Mouse (Mus musculus): ENCODE data around the gene Chrnb4.

Gene Chrnb4

GRCm38 (mm10) chr9:55048211-55048880, at the start of gene Chrnb4:
Chrnb4 (minus strand) TSS chr9:55048779.
- peak; percentile 37 for DNase-seq (ENCODE audit: low read depth, low spot score)

- DNase-seq (ENCODE audit: low read depth, low spot score): no peak
Measured at GRCm38 (mm10) chr9:55096870-55097269, 48.3 kb upstream of the Chrnb4 start.

DNA sequence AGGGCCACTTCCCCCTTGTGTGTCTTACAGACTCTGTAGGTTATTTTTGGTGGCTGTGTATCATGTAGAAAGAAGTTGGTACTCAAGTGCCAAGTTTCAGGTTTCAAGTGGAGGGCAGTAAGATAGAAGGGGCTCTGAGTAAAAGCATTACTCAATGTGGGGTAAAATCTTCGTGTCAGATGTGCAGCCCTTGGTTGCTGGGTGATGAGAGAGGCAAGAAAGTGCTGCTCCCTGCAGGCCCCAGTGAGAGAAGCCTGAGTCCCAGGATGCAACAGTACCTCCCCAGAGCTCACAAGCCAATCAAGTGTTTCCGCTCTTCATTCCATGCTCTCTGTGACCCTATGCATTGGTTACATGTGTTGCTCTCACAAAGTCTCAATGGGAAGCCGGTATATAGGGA, 47.5 kb upstream of the Chrnb4 start:
- DNase-seq (ENCODE audit: low read depth, low spot score): peak; percentile 28

- DNase-seq (ENCODE audit: low read depth, low spot score): no peak
Measured at GRCm38 (mm10) chr9:55090141-55090540, 41.6 kb upstream of the Chrnb4 start.

DNA sequence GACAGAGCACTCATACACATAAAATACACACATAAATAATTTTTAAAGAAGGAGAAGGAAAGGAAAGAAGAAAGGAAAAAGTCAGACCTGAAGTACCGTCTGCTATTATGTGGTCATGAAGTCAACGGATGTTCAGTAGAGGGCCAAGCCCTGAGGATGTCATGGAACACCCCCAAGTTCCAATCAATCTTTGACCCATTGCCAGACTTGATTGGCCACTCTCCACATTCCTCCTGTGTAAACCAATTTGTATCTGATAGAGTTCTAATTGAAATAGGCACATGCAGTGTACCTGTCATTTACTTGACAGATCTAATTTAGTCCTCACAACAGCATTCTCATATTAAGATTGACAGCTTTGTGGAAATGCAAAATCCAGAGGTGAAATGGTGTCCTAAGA, 40.6 kb upstream of the Chrnb4 start:
- no peak for DNase-seq (ENCODE audit: low read depth, low spot score)

DNA sequence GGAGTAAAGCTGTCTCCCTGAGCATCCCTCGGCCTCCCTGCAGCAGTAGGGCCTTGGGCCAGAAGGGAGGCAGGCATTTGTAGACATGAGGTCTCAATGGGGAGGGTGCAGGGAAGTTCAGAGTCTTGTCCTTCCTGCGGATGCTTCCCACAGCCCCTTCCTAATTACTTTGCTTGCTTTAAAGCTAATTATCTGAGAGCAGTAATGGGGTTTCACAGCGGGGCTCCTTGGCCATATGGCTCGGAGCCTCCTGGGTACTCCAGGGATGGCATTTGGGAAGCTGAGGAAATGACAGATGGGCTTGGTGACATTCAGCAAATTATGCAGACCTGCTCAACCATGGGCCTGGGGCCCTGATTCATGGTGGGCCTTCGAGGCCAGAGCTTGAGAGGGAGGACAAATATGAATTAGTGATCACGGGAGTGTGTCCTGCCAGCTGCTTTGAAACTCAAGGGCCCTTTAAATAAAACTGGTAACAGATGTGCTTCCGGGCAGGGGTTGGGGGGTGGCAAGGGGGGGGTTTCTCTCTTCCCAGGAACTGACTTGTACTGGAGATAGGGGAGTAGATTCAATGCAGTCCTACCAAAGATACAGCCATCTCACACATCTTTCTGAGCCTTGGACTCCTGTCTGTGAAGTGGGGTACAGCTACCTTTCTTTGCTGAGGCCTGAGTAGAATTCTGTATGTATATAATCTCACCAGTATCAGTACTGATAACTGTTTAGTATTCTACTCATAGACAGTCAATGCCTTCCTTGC, 34.8 kb upstream of the Chrnb4 start:
- DNase-seq (ENCODE audit: low read depth, low spot score): no peak

DNA sequence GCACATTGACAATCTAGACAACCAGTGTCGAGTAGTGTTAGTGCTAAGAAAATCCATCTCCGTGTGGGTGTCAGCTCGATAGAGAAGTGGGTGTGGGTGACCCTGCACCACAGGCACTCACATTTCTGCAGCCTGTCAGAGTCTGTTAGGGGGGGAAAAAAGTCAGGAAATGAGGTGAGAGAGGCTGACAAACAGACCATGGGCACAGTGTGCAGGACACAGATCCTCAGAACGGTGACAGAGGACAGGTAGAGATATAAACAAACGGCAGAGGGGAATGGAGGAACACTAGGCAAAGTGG, 19.3 kb upstream of the Chrnb4 start:
- DNase-seq (ENCODE audit: low read depth, low spot score): no peak

DNA sequence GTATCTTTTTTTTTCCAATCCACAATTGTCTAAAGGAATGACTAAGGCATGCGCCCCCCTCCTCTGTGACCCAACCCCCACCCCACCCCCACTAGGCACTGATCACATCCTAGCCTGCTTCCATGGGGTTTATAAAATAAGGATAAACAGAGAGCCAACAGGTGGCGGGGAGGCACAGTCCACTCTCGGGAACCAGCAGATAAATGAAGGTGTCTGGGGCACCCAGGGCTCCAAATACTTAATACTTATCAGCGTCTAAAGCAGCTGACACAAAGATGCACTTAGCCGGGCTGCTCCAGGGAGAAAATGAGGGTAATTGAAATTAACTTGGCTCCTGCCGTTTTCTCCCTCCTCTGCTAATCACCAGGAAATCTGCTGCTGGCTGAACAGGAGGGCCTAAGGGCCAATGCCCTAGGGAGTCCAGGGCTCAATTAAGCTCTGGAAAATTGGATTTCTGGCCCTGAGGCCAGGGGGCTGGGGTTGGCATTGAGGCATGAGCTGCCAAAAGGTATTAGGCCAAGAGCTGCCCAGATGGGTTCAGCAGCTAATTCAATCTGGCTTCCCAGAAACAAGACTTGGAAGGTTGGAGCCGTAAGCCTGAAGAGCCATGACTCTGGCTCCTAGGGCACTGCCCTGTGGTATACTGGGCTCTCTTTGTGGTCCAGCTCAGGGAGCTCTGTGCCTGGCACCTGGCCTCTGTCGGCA, 18.8 kb upstream of the Chrnb4 start:
- no peak for DNase-seq (ENCODE audit: low read depth, low spot score)

DNA sequence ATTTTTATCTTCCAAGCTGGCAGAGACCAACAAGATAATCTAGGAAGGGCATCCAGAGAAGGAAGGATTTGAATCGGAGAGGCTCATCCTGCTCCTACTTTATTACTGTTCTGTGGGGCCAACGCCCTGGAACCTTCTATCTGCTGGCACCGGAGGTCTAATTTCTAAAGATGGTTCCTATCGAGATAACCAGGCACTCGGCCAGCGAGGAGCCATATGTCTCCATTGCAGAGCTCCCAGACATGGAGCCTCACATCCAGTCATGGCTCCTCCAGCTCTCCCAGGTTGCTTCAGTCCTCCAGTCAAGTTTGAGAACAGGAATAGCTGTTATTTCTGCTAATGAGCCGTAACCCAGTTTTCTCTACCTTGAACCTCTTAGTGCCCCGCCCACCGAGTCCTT, 16.7 kb upstream of the Chrnb4 start:
- DNase-seq (ENCODE audit: low read depth, low spot score): no peak

- no peak for DNase-seq (ENCODE audit: low read depth, low spot score)
Measured at GRCm38 (mm10) chr9:55058067-55058466, 9.5 kb upstream of the Chrnb4 start.

DNA sequence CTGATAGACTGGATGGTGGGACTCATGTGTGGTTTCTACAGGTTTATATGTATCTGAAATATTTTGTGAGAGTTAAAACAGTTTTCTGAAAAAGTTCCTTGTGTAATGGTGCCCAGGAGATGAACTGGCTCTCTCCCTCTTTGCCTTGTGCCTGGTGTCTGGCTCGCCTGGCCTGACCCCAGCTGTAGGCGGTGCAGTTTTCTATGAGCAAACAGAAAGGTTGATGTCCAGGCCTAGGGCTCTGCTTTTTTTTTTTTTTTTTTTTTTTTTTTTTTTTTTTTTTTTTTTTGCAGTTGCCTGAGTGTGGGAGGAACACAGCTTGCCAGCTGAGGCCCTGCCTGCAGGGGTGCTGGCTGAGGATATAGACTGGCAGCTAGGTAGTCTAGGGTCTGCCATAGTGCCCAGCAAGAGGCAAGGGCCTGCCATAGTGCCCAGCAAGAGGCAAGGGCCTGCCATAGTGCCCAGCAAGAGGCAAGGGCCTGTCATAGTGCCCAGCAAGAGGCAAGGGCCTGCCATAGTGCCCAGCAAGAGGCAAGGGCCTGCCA, 6.9 kb upstream of the Chrnb4 start:
- no peak for DNase-seq (ENCODE audit: low read depth, low spot score)

DNA sequence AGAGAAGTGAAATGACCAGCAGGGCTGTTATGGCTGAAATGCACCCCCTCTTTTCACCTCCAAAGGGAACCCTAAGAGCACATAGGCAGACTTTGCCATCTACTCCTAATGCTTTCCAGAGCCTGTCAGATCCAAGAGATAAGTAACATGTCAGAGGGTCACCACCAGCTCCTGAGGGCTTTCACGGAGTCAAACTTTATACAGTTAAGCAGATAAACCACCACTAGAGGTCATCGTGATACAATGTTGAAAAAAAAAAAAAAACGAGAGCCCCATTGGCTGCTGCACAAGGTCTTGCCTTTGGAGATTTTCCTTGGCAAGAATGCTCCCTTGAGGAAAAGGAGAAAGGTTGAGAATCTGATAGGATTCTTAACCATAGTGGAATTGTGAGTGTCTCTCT, 1.8 kb downstream of the Chrnb4 start:
- peak; percentile 37 for DNase-seq (ENCODE audit: low read depth, low spot score)

DNA sequence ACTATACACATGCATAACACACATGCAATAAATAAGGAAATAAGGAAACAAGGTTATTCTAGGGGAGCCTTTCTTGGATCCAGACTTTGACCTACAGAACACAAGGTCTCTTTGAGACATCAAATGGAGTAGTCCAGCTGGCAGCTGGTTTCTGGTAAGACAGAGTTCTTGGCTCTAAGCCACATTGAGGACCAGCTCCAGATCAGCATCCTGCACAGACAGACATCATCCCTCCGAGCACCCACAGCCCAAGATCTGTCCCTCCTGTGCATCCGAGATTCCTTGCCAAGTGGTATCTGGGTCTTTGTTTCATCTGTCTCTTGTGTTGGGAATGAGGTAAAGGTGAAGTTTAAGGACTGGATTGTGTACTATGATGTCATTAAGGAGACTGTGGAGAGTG, 3.6 kb downstream of the Chrnb4 start:
- DNase-seq (ENCODE audit: low read depth, low spot score): no peak

DNA sequence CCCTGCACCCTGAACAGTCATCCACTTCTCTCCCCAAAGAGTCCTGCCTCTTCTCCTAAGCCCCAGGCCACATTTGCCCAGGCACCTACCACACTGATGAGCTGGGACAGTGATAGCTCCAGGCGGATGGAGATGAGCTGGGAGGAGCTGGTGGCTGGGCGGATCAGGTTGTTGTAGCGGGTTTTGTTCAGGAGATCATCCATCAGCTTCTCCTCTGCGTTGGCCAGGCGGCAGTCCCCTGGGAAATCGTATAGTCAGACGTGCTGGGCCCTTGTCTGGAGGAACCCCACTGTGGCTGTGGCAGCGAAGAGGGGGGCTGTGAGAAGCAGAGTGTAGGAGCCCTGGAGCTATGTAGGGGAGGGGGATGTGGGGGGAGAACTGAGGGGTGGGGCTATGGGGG, 4.9 kb downstream of the Chrnb4 start:
- peak; percentile 76 for DNase-seq (ENCODE audit: low read depth, low spot score)

DNA sequence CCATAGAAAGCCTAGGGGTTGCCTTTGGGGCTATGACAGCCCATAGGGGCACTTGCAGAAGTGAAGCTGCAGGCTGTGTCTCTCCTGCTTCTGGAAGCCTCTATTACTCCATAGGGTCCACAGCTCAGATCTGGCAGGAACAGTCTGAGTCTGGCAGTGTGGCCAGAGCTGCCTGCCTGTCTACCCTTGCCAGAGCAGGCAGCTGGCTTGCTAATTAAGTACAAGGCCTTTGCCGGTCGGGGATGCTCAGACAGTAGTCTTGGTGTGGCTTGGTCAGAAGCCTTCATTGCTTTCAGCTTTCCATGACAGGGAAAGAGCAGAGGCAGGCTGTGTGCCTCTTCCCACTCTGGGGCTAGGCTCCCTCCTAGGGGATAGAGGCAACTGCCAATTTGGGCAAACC, 7.2 kb downstream of the Chrnb4 start:
- DNase-seq (ENCODE audit: low read depth, low spot score): no peak

DNA sequence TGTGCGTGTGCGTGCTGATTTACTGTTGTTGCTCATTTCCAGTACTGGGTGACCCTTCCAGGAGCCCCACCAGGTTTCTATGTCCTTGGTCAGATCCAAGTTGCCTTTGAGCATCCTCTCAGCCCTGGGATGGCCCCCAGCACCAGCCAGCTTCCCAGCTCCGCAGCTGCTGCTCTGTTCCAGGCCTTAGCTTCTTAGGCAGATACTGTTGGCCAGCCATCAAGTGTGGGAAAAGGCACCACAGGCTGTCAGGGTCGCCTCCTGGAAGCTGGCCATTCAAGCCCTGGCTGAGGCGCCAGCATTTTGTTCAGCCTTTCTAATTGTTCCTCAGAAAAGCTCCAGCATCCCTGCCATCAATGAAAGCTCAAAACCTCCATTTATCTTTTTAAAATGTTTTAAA, 8.6 kb downstream of the Chrnb4 start:
- DNase-seq (ENCODE audit: low read depth, low spot score): no peak

- no peak for DNase-seq (ENCODE audit: low read depth, low spot score)
Measured at GRCm38 (mm10) chr9:55038948-55039347, 9.6 kb downstream of the Chrnb4 start.

DNA sequence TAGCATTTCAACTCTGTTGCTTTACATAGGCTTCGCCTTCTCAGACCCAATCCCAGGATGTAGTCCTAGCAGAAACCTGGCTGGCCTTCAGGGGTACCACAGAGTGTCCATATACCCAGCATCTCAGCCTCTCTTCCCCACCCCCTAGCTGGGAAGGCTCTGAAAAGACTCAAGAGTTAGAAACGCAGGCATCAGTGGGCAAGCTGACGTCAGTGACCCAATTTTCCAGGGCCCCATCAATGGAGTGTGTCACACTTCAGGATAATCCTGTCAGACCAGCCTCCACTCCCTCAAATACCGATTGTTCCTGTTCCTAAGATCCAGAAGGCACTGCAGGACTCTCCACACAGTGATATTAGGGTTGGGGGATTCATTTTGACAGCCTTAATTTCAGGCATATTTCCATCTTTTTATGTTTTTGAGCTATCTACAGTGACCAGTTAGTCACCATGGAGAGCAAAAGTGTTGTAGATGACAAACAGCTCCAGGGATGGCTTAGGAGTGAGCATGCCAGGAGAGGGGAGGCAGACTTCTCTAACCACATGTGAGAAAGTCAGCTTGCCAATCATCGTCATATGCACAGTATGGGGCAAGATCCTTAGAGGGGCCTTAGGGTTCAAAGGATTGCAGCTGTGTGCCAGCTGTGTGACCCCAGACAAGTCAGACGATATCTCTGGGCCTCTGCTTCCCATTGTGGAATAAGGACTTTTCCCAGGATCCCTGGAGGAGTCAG, 17.0 kb downstream of the Chrnb4 start:
- no peak for DNase-seq (ENCODE audit: low read depth, low spot score)

DNA sequence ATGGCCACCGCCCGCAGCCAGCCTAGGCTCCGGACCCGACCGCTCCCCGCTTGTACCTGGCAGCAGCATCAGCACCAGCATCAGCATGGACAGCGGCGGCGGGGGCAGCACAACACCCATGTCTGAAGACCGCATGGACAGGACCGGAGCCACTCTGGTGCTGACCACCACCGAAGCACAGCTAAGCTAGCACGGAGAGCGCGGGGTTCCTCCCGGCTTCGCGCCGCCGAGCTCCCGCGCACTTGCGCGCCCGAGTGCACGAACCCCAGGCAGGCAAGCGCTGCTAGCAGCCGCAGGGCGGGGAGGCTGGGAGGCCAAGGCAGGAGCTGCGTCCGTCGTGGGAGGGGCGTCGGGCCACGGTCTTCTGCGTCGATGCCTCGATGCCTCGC, 22.3 kb downstream of the Chrnb4 start, which contains the start of gene Chrna3:
Gene Chrna3, minus strand, starts transcription at position 288 of the 389 bp plus-strand sequence.
- DNase-seq (ENCODE audit: low read depth, low spot score): peak; percentile 69

DNA sequence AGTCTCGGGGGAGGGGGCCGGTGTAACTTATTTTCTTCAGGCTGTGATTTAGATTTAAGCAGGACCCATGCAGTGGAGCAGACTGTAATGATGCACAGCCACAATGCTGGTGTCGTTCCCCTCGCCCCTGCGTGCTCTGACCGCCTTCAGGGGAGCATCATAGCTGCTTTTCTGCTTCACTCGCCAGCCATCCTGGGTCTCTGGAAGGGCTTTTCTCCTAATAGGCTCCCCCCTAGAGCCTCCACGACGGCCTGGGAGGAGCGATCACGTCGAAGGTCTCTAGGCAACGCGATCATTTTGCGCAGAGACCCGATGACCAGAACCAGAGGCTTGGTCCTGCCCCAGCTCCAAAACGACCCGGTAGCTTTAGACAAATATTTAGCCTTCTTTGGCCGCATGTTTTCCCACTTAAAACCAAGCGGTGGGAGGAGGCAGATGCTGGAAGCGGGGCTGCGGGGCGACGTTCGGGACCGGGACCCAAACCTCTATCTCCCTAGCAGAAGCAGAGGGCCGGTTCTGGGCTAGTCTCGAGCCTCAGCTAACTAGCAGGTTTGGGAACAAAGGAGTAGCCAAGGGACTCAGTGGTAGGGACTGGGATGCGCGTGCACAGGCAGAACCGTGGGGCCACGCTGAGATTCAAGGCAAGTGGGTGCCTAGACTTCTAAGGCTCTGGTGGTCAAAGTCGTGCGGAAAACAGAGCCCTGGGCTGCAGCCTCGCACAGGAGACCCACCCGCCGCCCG, 22.9 kb downstream of the Chrnb4 start:
- DNase-seq (ENCODE audit: low read depth, low spot score): no peak

GRCm38 (mm10) chr9:55023902-55024583, 24.5 kb downstream of the Chrnb4 start:
- peak; percentile 75 for DNase-seq (ENCODE audit: low read depth, low spot score)

Data from ZHBTc4 (cell line).